Mouse (Mus musculus): ENCODE data around the gene Mydgf. TPM values are rescaled to one million over a fixed set of nuclear protein-coding genes. Genes with fewer than 3 reads are reported as not detected.

Gene Mydgf
- polyA plus RNA-seq, 1 experiment from 2014 or later, result 71.5 TPM

- no peaks in the 10 kb centered on the region for H3K4me1 ChIP-seq (ENCODE audit: control insufficient read depth, insufficient read depth, low read length)
- no peak overlapping the region for H3K27ac ChIP-seq (ENCODE audit: low read length)
- H3K4me2 ChIP-seq (ENCODE audit: low read length), result no peak overlapping the region
- no peak for ATAC-seq
- H3K27me3 ChIP-seq (ENCODE audit: control insufficient read depth, insufficient read depth, low read depth, low read length), result no peaks in the 10 kb centered on the region
- H3K9me3 ChIP-seq (replicated peaks; ENCODE audit: control insufficient read depth, low read length, poor library complexity, severe bottlenecking), result no peaks in the 10 kb centered on the region
- WGBS, result 79% methylated on average over 3 of the region's 3 CpGs
- no peak overlapping the region for H3K9ac ChIP-seq (ENCODE audit: low read depth, low read length)
- peaks cover 80% of the 10 kb centered on the region for H3K36me3 ChIP-seq (ENCODE audit: control insufficient read depth, insufficient read depth, low read length)
- H3K4me3 ChIP-seq (ENCODE audit: low read depth, low read length), result no peak overlapping the region
Observed at GRCm38 (mm10) chr17:56201642-56202041, 17.9 kb upstream of the Mydgf start.

- no peaks in the 10 kb centered on the region for H3K9me3 ChIP-seq (replicated peaks; ENCODE audit: control insufficient read depth, low read length, poor library complexity, severe bottlenecking)
- H3K27ac ChIP-seq (ENCODE audit: low read length), result no peak overlapping the region
- H3K4me3 ChIP-seq (ENCODE audit: low read depth, low read length), result no peak overlapping the region
- no peak overlapping the region for H3K4me2 ChIP-seq (ENCODE audit: low read length)
- H3K36me3 ChIP-seq (ENCODE audit: control insufficient read depth, insufficient read depth, low read length), result peaks cover 78% of the 10 kb centered on the region
- H3K9ac ChIP-seq (ENCODE audit: low read depth, low read length), result no peak overlapping the region
- no peaks in the 10 kb centered on the region for H3K4me1 ChIP-seq (ENCODE audit: control insufficient read depth, insufficient read depth, low read length)
- 84% methylated on average over 9 of the region's 9 CpGs for WGBS
- no peaks in the 10 kb centered on the region for H3K27me3 ChIP-seq (ENCODE audit: control insufficient read depth, insufficient read depth, low read depth, low read length)
- no peak for ATAC-seq
Observed at GRCm38 (mm10) chr17:56200586-56200985, 16.9 kb upstream of the Mydgf start.

GRCm38 (mm10) chr17:56196860-56197259, 13.1 kb upstream of the Mydgf start:
- 74% methylated on average over 2 of the region's 2 CpGs for WGBS

GRCm38 (mm10) chr17:56194765-56195164, 11.0 kb upstream of the Mydgf start:
- ATAC-seq, result no peak
- H3K9me3 ChIP-seq (replicated peaks; ENCODE audit: control insufficient read depth, low read length, poor library complexity, severe bottlenecking), result no peaks in the 10 kb centered on the region
- H3K27me3 ChIP-seq (ENCODE audit: control insufficient read depth, insufficient read depth, low read depth, low read length), result no peaks in the 10 kb centered on the region
- no peak overlapping the region for H3K4me2 ChIP-seq (ENCODE audit: low read length)
- H3K9ac ChIP-seq (ENCODE audit: low read depth, low read length), result no peak overlapping the region
- H3K4me3 ChIP-seq (ENCODE audit: low read depth, low read length), result no peak overlapping the region
- WGBS, result 91% methylated on average over 13 of the region's 13 CpGs
- H3K36me3 ChIP-seq (ENCODE audit: control insufficient read depth, insufficient read depth, low read length), result peaks cover 67% of the 10 kb centered on the region
- no peak overlapping the region for H3K27ac ChIP-seq (ENCODE audit: low read length)
- no peaks in the 10 kb centered on the region for H3K4me1 ChIP-seq (ENCODE audit: control insufficient read depth, insufficient read depth, low read length)

More at GRCm38 (mm10) chr17:56196860-56197259, 13.1 kb upstream of the Mydgf start:
- Histone ChIP-seq H3K27me3 (ENCODE audit: control insufficient read depth, insufficient read depth, low read depth, low read length) (no peaks in the 10 kb centered on the region), H3K4me3 (ENCODE audit: low read depth, low read length) (no peak overlapping the region), H3K27ac (ENCODE audit: low read length) (no peak overlapping the region), H3K9me3 (replicated peaks; ENCODE audit: control insufficient read depth, low read length, poor library complexity, severe bottlenecking) (no peaks in the 10 kb centered on the region), H3K9ac (ENCODE audit: low read depth, low read length) (no peak overlapping the region), H3K4me2 (ENCODE audit: low read length) (no peak overlapping the region), H3K36me3 (ENCODE audit: control insufficient read depth, insufficient read depth, low read length) (peaks cover 72% of the 10 kb centered on the region), H3K4me1 (ENCODE audit: control insufficient read depth, insufficient read depth, low read length) (no peaks in the 10 kb centered on the region)
- no peak for ATAC-seq

GRCm38 (mm10) chr17:56194357-56194756, 10.6 kb upstream of the Mydgf start:
- Histone ChIP-seq H3K27ac (ENCODE audit: low read length) (no peak overlapping the region), H3K27me3 (ENCODE audit: control insufficient read depth, insufficient read depth, low read depth, low read length) (no peaks in the 10 kb centered on the region), H3K4me1 (ENCODE audit: control insufficient read depth, insufficient read depth, low read length) (no peaks in the 10 kb centered on the region), H3K4me2 (ENCODE audit: low read length) (no peak overlapping the region), H3K36me3 (ENCODE audit: control insufficient read depth, insufficient read depth, low read length) (peaks cover 67% of the 10 kb centered on the region), H3K9me3 (replicated peaks; ENCODE audit: control insufficient read depth, low read length, poor library complexity, severe bottlenecking) (no peaks in the 10 kb centered on the region), H3K9ac (ENCODE audit: low read depth, low read length) (no peak overlapping the region), H3K4me3 (ENCODE audit: low read depth, low read length) (no peak overlapping the region)
- WGBS, result 93% methylated on average over 12 of the region's 12 CpGs
- ATAC-seq, result no peak

- Histone ChIP-seq H3K4me3 (ENCODE audit: low read depth, low read length) (no peak overlapping the region), H3K4me1 (ENCODE audit: control insufficient read depth, insufficient read depth, low read length) (no peaks in the 10 kb centered on the region), H3K9me3 (replicated peaks; ENCODE audit: control insufficient read depth, low read length, poor library complexity, severe bottlenecking) (no peaks in the 10 kb centered on the region), H3K4me2 (ENCODE audit: low read length) (no peak overlapping the region), H3K27ac (ENCODE audit: low read length) (no peak overlapping the region), H3K9ac (ENCODE audit: low read depth, low read length) (no peak overlapping the region), H3K36me3 (ENCODE audit: control insufficient read depth, insufficient read depth, low read length) (peaks cover 61% of the 10 kb centered on the region), H3K27me3 (ENCODE audit: control insufficient read depth, insufficient read depth, low read depth, low read length) (no peaks in the 10 kb centered on the region)
- ATAC-seq, result no peak
- 86% methylated on average over 6 of the region's 6 CpGs for WGBS
Observed at GRCm38 (mm10) chr17:56191266-56191665, 7.5 kb upstream of the Mydgf start.

GRCm38 (mm10) chr17:56185281-56186141, 1.8 kb upstream of the Mydgf start:
- Histone ChIP-seq H3K4me3 (ENCODE audit: low read depth, low read length) (no peak overlapping the region), H3K9me3 (replicated peaks; ENCODE audit: control insufficient read depth, low read length, poor library complexity, severe bottlenecking) (no peaks in the 10 kb centered on the region), H3K9ac (ENCODE audit: low read depth, low read length) (no peak overlapping the region), H3K27ac (ENCODE audit: low read length) (0 out of 2 replicates have a peak overlapping the region, but pooled peaks have one; percentile 19), H3K4me1 (ENCODE audit: control insufficient read depth, insufficient read depth, low read length) (peaks cover 7% of the 10 kb centered on the region), H3K4me2 (ENCODE audit: low read length) (no peak overlapping the region), H3K36me3 (ENCODE audit: control insufficient read depth, insufficient read depth, low read length) (peaks cover 29% of the 10 kb centered on the region), H3K27me3 (ENCODE audit: control insufficient read depth, insufficient read depth, low read depth, low read length) (no peaks in the 10 kb centered on the region)
- ATAC-seq, result no peak
- 37% methylated on average over 11 of the region's 11 CpGs for whole genome bisulfite sequencing

- Histone ChIP-seq H3K27ac (ENCODE audit: low read length) (peak overlapping the region; percentile 74), H3K9ac (ENCODE audit: low read depth, low read length) (peak overlapping the region; percentile 76), H3K27me3 (ENCODE audit: control insufficient read depth, insufficient read depth, low read depth, low read length) (no peaks in the 10 kb centered on the region), H3K4me3 (ENCODE audit: low read depth, low read length) (peak overlapping the region; percentile 64), H3K4me2 (ENCODE audit: low read length) (peak overlapping the region; percentile 91), H3K9me3 (replicated peaks; ENCODE audit: control insufficient read depth, low read length, poor library complexity, severe bottlenecking) (no peaks in the 10 kb centered on the region), H3K36me3 (ENCODE audit: control insufficient read depth, insufficient read depth, low read length) (peaks cover 23% of the 10 kb centered on the region), H3K4me1 (ENCODE audit: control insufficient read depth, insufficient read depth, low read length) (peaks cover 7% of the 10 kb centered on the region)
- peak; percentile 41 for ATAC-seq
- WGBS, result 3% methylated on average over 14 of the region's 14 CpGs
Observed at GRCm38 (mm10) chr17:56182975-56183657, 604 bp downstream of the Mydgf start.

GRCm38 (mm10) chr17:56175416-56175815, 8.3 kb downstream of the Mydgf start:
- ATAC-seq, result no peak
- Histone ChIP-seq H3K4me1 (ENCODE audit: control insufficient read depth, insufficient read depth, low read length) (peaks cover 1% of the 10 kb centered on the region; the same call in 1 of the 2 replicates), H3K27me3 (ENCODE audit: control insufficient read depth, insufficient read depth, low read depth, low read length) (no peaks in the 10 kb centered on the region), H3K9ac (ENCODE audit: low read depth, low read length) (no peak overlapping the region), H3K4me2 (ENCODE audit: low read length) (no peak overlapping the region), H3K36me3 (ENCODE audit: control insufficient read depth, insufficient read depth, low read length) (peaks cover 15% of the 10 kb centered on the region), H3K27ac (ENCODE audit: low read length) (no peak overlapping the region), H3K9me3 (replicated peaks; ENCODE audit: control insufficient read depth, low read length, poor library complexity, severe bottlenecking) (no peaks in the 10 kb centered on the region), H3K4me3 (ENCODE audit: low read depth, low read length) (no peak overlapping the region)
- 98% methylated on average over 3 of the region's 3 CpGs for WGBS
